Mouse (Mus musculus) lung, embryonic 16.5 days (tissue): ENCODE results near the gene Actrt2. TPM values are rescaled to one million over a fixed set of nuclear protein-coding genes. Genes with fewer than 3 reads are reported as not detected.

ENCODE experiments used
- ATAC-seq: fragments of 200-750 bp; cut with Nextera tagmentation; 2 replicates; pipeline ENCODE4 v1.8.0; 2017; ENCODE audit warnings: low read depth, mild to moderate bottlenecking, moderate library complexity
- H3K27ac ChIP-seq: fragments of 300-500 bp; sonication (generic); 2 replicates; pipeline ENCODE4 v1.5.1; 2014; ENCODE audit warnings: mild to moderate bottlenecking, control low read depth, low read length
- H3K27me3 ChIP-seq: fragments of 300-500 bp; sonication (generic); 2 replicates; pipeline ENCODE4 v1.6.1; 2014; ENCODE audit warnings: low read depth, low read length, mixed read lengths; ENCODE audit not compliant: control insufficient read depth, insufficient read depth
- H3K36me3 ChIP-seq: fragments of 300-500 bp; sonication (generic); 2 replicates; pipeline ENCODE4 v1.6.1; 2014; ENCODE audit warnings: low read length; ENCODE audit not compliant: control insufficient read depth, insufficient read depth
- H3K4me1 ChIP-seq: fragments of 300-500 bp; sonication (generic); replicated peaks from 2 replicates; pipeline ENCODE4 v1.6.1; 2014; ENCODE audit warnings: low read length, mixed read lengths; ENCODE audit not compliant: control insufficient read depth, insufficient read depth
- H3K4me2 ChIP-seq: fragments of 300-500 bp; sonication (generic); 2 replicates; pipeline ENCODE4 v1.6.1; 2014; ENCODE audit warnings: low read depth, low read length, control low read depth
- H3K4me3 ChIP-seq: fragments of 300-500 bp; sonication (generic); 2 replicates; pipeline ENCODE4 v1.5.1; 2014; ENCODE audit warnings: mild to moderate bottlenecking, low read length, control low read depth
- H3K9ac ChIP-seq: fragments of 300-500 bp; sonication (generic); 2 replicates; pipeline ENCODE4 v1.6.1; 2014; ENCODE audit warnings: low read length, control low read depth
- H3K9me3 ChIP-seq: fragments of 300-500 bp; sonication (generic); 2 replicates; pipeline ENCODE4 v1.6.1; 2016; ENCODE audit warnings: low read length; ENCODE audit not compliant: control insufficient read depth
- WGBS: fragments of 180-500 bp; shearing (Covaris S2); extraction: QIAGEN DNeasy Blood & Tissue Kit; methylation state at CpG from one replicate; pipeline ENCODE4 v1.1.7; 2014; 5-methylcytosine and 5-hydroxymethylcytosine counted together
- polyA plus RNA-seq: library from polyadenylated mRNA; unstranded; fragments of >200 nt; fragmentation: Nextera tagmentation; extraction: Ambion mirVana; gene quantifications from 2 replicates; pipeline ENCODE4 v1.2.1, GENCODE M21; 2015

The Actrt2 gene
- polyA plus RNA-seq, 1 experiment from 2014 or later, result not detected

DNA sequence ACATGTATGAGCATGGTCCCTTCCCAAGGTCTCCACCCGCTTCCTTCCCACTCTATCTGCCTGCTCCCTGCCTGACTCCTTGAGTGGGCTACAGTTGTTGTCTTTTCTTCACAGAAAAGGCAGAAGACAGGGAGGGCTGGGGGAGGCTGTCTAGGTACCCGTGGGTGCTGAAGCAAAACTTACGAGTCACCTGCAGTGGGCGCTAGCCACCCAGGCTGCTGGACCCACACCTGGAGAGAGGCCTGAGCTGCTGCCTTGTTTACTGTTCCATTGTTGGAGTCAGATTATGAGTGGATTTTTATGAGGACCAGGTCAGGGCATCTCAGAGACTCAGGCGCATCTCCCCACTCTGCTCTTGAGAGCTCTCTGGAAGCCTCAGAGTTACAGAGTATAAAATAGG, 28.9 kb upstream of the Actrt2 start:
- H3K4me1 ChIP-seq, result no peaks in the 10 kb centered on the region; the same call in 1 of the 2 replicates
- H3K27me3 ChIP-seq, result no peaks in the 10 kb centered on the region; the same call in 1 of the 2 replicates
- H3K9me3 ChIP-seq, result no peaks in the 10 kb centered on the region
- ATAC-seq, result no peak
- 62% methylated on average over 5 of the region's 5 CpGs for WGBS
- H3K27ac ChIP-seq, result no peak overlapping the region
- no peak overlapping the region for H3K4me2 ChIP-seq
- no peak overlapping the region for H3K9ac ChIP-seq
- no peak overlapping the region for H3K4me3 ChIP-seq
- no peaks in the 10 kb centered on the region for H3K36me3 ChIP-seq

GRCm38 (mm10) chr4:154696146-154696545, 28.5 kb upstream of the Actrt2 start:
- Histone ChIP-seq H3K4me3 (no peak overlapping the region), H3K27ac (no peak overlapping the region), H3K4me2 (no peak overlapping the region), H3K4me1 (no peaks in the 10 kb centered on the region; the same call in 1 of the 2 replicates), H3K9me3 (no peaks in the 10 kb centered on the region), H3K36me3 (no peaks in the 10 kb centered on the region), H3K27me3 (no peaks in the 10 kb centered on the region; the same call in 1 of the 2 replicates), H3K9ac (no peak overlapping the region)
- 10% methylated on average over 4 of the region's 4 CpGs for WGBS
- ATAC-seq, result no peak

- no peaks in the 10 kb centered on the region for H3K4me1 ChIP-seq
- 84% methylated on average over 5 of the region's 5 CpGs for WGBS
- H3K36me3 ChIP-seq, result no peaks in the 10 kb centered on the region
- ATAC-seq, result no peak
- H3K9ac ChIP-seq, result no peak overlapping the region
- no peak overlapping the region for H3K4me2 ChIP-seq
- no peaks in the 10 kb centered on the region for H3K9me3 ChIP-seq
- H3K4me3 ChIP-seq, result no peak overlapping the region
- H3K27me3 ChIP-seq, result no peaks in the 10 kb centered on the region; the same call in 1 of the 2 replicates
- H3K27ac ChIP-seq, result no peak overlapping the region
These were observed 26.7 kb upstream of the Actrt2 start for GRCm38 (mm10) chr4:154694361-154694760.

GRCm38 (mm10) chr4:154693348-154694015, 25.8 kb upstream of the Actrt2 start:
- H3K36me3 ChIP-seq, result no peaks in the 10 kb centered on the region
- no peaks in the 10 kb centered on the region for H3K9me3 ChIP-seq
- WGBS, result 72% methylated on average over 20 of the region's 20 CpGs
- no peak overlapping the region for H3K27ac ChIP-seq
- no peak for ATAC-seq
- no peak overlapping the region for H3K9ac ChIP-seq
- no peak overlapping the region for H3K4me2 ChIP-seq
- no peak overlapping the region for H3K4me3 ChIP-seq
- H3K27me3 ChIP-seq, result no peaks in the 10 kb centered on the region; the same call in 1 of the 2 replicates
- H3K4me1 ChIP-seq, result no peaks in the 10 kb centered on the region

GRCm38 (mm10) chr4:154683068-154683752, 15.5 kb upstream of the Actrt2 start:
- H3K27ac ChIP-seq, result no peak overlapping the region
- no peak overlapping the region for H3K9ac ChIP-seq
- H3K9me3 ChIP-seq, result no peaks in the 10 kb centered on the region; the same call in 1 of the 2 replicates
- H3K4me1 ChIP-seq, result no peaks in the 10 kb centered on the region
- H3K27me3 ChIP-seq, result no peaks in the 10 kb centered on the region
- ATAC-seq, result no peak
- no peak overlapping the region for H3K4me2 ChIP-seq
- 66% methylated on average over 5 of the region's 5 CpGs for WGBS
- H3K4me3 ChIP-seq, result no peak overlapping the region
- H3K36me3 ChIP-seq, result no peaks in the 10 kb centered on the region

GRCm38 (mm10) chr4:154682311-154682710, 14.6 kb upstream of the Actrt2 start:
- ATAC-seq, result no peak
- Histone ChIP-seq H3K4me1 (no peaks in the 10 kb centered on the region), H3K36me3 (no peaks in the 10 kb centered on the region), H3K27ac (no peak overlapping the region), H3K4me3 (no peak overlapping the region), H3K27me3 (no peaks in the 10 kb centered on the region), H3K9me3 (no peaks in the 10 kb centered on the region; the same call in 1 of the 2 replicates), H3K4me2 (no peak overlapping the region), H3K9ac (no peak overlapping the region)
- WGBS, result 56% methylated on average over 14 of the region's 14 CpGs

- H3K9me3 ChIP-seq, result no peaks in the 10 kb centered on the region
- no peaks in the 10 kb centered on the region for H3K36me3 ChIP-seq
- H3K9ac ChIP-seq, result no peak overlapping the region
- no peaks in the 10 kb centered on the region for H3K4me1 ChIP-seq
- no peak overlapping the region for H3K4me2 ChIP-seq
- H3K27ac ChIP-seq, result no peak overlapping the region
- no peak overlapping the region for H3K4me3 ChIP-seq
- no peak for ATAC-seq
- 63% methylated on average over 10 of the region's 10 CpGs for WGBS
- H3K27me3 ChIP-seq, result no peaks in the 10 kb centered on the region
These were observed 7.9 kb upstream of the Actrt2 start for GRCm38 (mm10) chr4:154675441-154676000.

GRCm38 (mm10) chr4:154674966-154675365, 7.3 kb upstream of the Actrt2 start:
- ATAC-seq, result no peak
- Histone ChIP-seq H3K4me2 (no peak overlapping the region), H3K4me3 (no peak overlapping the region), H3K36me3 (no peaks in the 10 kb centered on the region), H3K27me3 (no peaks in the 10 kb centered on the region), H3K9ac (no peak overlapping the region), H3K9me3 (no peaks in the 10 kb centered on the region), H3K4me1 (no peaks in the 10 kb centered on the region), H3K27ac (no peak overlapping the region)
- WGBS, result 36% methylated on average over 15 of the region's 15 CpGs

DNA sequence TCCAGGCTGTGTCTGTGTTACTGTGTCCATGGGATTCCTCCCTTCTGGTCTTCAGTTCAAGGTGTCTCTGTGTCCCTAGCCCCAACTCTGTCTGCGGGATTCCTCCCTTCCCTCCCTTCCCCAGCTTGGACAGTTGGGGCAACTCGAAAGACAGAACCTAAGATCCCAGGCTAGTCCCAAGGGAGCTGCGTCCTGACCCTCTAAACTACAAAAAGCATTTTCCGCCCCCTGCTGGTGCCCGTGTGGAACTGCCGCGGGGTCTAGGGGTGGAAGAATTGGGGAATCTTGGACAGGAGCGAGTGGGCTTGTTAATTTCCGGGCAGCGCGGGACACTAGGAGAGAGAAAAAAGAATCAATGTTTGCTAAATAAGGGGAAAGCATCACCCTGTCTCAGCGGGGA, 6.9 kb upstream of the Actrt2 start:
- Histone ChIP-seq H3K4me1 (no peaks in the 10 kb centered on the region), H3K27ac (no peak overlapping the region), H3K27me3 (no peaks in the 10 kb centered on the region), H3K36me3 (no peaks in the 10 kb centered on the region), H3K4me3 (no peak overlapping the region), H3K9ac (no peak overlapping the region), H3K4me2 (no peak overlapping the region), H3K9me3 (no peaks in the 10 kb centered on the region)
- ATAC-seq, result no peak
- 2% methylated on average over 12 of the region's 12 CpGs for WGBS
